Mouse (Mus musculus): Measurements from ENCODE around the gene Tmem247.

The Tmem247 gene

DNA sequence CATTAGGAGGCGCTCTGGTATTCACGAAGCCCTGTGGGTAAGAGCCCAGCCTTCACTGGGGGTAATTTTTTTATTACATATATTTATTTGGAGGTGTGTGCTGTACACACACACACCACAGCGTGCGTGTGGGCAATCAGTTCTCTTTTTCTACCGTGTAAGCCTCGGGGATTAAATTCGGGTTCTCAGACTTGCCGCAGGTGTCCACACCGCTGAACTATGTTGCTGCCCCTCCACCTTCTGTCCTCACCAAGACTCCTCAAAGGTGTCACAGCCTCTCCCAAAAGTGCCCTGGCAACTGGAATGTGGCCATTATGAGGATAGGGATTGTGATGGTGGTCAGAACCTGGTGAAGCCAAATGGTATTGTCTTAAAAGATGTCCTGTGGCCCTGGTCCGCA, at the start of gene Tmem247:
Gene Tmem247 (plus strand): TSS at position 301 of the 400 bp plus-strand sequence.
- DNase-seq, result no peak

DNA sequence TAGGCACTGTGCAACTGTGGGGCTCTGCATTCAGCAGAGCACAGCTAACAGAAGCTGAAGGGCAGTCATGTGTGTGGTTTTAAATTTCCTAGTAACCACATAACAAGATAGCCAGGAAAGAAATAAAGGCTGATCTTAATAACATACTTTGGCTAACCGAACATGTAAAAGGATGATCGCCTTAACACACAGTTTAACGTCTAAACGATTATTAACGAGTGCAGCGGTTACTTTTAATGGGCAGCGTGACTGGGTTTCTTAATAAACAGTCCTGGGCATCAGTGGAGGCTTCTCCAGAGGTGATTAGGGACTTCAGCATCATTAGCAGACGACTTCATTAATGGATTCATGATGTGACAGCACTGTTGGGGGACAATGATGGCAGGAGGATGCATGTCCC, 46.6 kb upstream of the Tmem247 start:
- DNase-seq, result no peak

DNA sequence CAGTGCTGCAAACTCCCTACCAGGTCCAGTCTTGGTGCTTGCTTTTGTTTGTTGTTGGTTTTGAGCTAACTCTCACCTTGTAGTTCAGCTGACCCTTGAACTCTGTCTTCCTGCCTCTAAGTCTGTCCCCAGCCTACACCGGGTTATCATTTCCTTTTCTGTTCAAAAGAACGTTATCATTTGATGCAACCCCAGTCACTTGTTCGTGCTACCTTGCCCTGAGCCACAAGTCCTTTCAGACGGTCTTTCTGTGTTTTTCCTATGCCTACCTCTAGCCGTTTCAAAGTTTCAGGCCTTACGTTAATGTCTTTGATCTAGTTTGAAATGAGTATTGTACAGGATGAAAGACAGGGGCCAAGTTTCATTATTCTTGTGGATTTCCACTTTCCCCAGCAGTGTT, 44.5 kb upstream of the Tmem247 start:
- DNase-seq, result no peak

DNA sequence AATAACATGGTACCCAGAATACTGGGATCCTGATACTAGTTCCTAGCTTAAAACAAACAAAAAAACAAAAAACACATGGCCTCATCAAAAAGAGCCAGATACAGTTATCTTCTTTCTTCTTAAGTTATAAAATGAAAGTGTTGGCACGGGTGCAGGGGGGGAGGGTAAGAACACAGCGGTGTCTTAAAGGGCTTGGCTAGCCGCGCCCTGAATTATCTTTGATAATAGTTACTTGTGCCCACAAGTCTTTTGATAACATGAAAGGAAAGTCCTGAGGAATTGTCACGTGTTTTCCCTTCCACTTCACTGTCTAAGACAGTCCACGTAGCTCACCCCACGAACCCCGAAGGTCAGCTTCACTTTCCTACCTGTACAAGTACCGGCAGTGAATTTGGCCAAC, 40.2 kb upstream of the Tmem247 start:
- no peak for DNase-seq

DNA sequence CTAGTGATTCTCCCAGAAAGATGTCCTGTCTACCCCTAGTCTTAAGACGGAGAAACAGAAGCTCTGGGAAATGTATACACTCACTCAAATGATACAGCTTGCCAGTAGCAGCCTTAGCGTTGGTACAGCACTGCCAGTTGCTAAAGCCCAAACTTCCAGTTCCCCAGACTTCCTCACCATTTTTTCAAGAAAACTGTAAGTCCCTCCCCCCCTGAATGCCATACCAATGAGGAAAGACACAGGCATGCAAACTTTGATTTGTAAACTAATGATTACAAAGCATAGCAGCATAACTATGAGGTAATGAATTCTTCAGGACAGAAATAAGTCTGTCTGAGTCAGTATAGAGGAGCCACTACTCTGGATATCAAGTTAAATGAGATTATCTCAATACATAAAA, 39.4 kb upstream of the Tmem247 start:
- no peak for DNase-seq

DNA sequence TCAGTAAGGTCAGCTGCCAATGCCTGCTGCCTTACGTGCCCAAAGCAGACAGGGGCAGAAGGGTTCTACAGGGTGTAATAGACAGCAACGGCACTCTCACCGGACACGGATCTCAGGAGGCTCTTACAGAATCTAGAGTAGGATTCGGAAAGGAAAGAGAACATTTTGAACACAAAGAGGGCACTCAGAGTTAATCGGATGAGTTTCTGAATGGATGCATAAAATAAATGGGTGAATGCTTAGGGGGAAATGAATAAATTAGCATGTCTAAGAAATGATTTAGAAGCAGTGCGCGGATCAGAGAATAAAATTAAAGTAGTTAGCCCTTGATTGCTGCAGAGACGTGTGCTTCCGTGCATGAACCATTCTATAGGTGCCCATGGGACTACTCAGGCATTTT, 37.1 kb upstream of the Tmem247 start:
- no peak for DNase-seq

DNA sequence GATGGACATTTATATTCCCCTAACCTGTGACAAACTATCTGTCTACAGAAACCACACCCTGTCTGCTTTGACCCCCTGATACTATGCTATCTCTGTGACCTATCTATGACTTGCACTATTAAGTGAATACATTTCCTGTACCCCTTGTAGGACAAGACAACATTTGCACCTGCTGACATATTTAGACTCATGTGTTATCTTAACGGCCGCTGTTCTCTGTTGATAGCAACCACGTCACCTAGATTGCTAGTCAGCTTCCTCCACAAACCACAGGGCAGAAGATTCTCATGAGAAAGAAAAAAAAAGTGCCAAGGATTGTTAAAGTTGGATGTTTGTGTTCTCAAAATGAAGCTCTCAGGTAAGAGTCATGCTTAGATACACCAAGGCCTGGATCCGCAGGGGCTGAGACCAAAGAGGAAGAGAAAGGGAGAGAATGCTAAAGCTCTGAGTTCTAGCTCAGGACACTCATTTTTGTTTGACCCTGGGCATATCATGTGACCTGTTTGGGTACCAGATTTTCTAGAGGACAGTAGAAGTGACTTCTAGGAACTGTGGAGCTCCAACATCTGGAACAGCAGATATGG, 36.6 kb upstream of the Tmem247 start:
- DNase-seq, result no peak

DNA sequence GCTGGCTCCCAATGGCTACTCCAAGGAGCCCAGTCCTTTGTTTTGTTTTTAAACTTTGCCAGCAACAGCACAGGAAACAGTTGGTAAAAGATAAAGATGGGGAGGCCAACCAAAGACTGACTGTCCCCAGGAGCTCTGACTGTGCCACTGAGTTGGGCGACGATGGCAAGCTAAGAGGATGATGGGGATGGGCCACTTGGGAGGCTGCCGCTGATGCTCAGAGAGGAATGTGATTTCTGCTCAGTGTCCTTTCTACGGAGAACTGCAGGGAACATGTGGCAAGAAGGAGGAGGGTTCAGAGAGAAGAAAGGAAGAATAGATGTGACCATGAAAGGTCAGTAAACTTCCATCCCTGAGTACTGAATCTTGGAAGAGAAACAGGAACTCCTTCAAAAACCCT, 22.0 kb upstream of the Tmem247 start:
- DNase-seq, result no peak

DNA sequence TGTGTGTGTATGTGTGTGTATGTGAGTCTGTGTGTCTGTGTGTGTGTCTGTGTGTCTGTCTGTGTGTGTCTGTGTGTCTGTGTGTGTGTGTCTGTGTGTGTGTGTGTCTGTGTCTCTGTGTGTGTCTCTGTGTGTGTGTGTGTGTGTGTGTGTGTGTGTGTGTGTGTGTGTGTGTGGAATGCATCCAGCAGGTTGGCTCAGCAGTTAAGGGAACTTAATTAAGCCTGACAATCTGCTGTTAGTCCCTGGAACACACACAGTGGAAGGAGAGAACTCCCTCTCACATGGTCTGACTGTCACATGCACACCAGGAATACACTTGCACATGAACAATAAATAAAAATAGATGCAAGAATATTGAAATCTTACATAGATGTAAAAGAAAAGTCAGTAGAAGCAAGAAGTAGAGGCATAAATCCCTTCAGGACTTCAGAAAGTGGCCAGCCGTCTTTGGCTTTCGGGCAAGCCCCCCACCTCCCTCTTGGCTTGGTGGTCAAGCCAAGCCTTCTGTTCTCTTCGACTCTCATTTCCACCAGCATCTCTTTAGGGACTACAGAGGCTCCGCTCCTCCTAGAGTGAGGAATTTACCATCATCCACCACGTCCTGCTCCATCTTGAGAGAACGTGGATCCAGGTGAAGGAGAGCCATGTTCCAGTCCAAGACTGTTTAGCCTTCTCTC, 19.5 kb upstream of the Tmem247 start:
- DNase-seq, result no peak

DNA sequence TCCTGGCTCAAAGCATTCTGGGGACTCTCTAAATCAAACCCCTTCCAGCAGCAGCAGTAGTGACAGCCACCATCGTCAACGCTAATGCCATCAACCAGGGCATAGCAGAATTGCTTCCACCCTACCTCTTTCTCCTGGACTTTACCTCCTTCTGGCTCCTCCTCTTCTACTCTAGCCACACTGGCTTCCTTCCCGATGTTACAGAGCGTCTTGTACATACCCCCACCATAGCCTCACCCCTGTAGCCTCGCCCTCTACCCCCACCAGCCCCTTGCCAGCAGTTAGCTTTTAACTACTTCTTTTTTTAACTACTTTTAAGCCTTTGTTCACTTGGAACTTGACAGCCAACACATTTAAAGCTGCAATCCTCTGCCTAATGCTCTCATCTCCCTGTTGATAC, 17.3 kb upstream of the Tmem247 start:
- peak; percentile 21 for DNase-seq

DNA sequence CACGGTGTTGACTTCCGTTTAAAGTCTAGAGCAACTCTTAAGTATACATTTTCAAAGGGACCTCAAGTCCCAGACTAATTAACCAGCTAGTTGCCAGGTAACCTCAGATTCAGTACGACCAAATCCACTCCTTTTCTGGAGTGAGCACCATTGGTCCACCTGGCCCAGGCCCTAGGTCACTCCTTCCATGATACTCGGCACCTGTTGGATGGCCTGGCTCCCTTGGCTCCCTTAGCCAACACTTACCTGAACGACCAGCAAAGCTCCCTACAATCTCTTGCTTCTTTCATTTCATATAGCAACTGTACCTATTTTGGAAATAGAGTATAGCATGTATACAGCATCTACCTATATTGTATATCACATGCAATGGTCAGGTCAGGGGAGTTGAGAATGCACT, 16.6 kb upstream of the Tmem247 start:
- no peak for DNase-seq

DNA sequence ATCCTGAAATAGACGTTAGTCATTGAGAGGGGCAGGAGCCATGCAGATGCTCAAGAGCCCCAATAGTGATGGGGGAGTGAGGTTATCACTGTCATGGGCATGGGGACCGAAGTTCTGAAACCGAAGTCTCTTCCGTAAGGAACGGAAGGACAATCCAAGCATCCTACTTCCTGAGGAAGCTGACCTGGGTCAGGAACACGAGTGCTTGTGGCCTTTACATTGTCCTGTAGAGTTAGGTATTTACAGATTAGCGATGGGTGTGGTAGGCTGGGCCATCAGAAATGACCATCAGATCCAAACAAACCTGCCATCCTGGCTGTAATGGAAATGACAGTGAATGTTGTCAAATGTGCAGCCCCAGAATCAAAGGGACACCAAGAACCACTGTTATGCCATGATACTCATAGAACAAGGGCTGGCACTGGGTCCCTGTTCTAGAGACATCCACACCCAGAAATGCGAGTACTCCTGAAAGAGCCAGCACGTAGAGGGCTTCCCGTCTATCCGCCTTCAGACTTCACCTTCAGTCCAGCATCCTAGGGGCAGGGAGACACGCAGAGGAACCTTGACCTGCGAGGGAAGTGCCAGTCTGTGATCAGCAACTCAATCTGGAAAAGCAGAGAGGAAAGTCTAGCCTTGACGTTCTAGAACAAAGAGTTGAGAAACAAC, 14.6 kb upstream of the Tmem247 start:
- no peak for DNase-seq

DNA sequence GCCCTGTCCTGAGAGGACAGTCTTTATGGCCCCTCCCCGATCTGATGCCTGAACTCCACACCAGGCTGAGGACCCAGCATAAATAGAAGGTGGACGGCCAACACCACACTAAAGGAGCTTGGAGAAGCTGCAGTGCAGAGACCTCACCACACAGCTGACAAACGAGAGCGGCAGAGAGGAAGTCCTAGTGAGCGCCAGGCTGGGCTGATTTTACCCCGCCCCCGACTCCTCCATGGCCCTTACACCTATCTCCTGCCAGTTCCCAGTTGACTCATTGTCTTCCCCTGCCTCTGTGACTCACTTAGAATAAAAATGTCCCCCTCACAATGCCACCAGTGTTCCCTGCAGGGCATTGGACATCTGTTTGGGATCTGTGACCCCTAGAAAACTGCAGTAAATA, 13.6 kb upstream of the Tmem247 start:
- peak; percentile 29 for DNase-seq

DNA sequence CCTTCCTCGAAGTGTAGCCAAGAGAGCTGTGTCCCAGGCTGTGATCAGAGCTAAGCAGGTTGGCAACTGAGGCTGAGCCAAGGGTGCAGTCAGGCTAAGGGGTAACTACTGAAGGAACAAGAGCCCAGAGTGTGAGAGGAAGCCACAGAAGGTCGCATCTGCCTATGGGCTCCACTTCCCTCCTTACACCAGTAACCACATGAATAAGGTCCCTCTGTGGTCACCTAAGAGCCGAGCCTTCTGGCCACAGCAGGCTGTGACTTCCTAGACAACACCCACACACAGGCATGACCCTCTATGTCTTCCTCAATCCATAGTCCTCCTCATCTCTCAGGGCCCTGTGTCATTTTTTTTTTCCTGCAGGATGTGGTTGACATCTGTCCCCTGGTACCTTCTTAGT, 12.9 kb upstream of the Tmem247 start:
- no peak for DNase-seq

DNA sequence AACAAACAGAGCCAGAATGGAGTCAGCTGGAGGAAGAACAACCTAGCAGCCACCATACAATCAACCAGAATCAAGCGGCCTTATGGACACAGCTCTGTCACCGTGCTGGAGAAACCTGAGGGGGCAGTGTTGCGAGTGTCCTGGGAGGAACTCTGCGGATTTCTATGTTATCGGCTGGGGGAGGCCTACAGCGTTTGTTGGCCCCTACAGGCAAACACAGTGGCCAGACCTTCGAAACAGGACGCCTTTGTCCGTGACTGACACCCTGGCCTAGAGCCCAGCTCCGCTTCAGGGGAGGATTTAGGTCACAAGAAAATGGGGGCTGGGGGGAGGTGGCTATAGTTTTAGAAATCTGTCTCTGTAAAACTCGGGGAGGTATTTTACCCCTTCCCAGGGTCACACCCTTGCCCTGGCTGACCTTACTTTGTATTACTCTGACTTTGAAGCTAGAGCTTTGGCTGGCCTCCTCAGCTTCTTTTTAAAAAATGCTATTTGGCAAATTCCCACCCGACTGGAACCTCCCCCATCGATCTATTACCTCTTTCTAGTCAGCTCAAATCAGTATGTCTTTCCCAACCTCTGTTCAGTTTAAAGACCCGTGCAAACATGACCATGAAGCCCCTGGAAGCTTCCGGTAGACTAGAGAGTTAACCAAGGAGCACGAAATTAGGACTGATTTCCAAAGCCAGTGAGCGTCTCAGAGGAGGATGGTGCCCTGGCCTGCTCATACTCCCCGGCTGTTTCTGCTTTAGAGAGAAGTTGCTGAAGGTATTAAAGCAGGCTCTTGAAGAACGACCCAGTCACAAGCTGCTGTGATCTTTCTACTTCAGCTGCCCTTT, 11.6 kb upstream of the Tmem247 start:
- DNase-seq, result peak; percentile 45

DNA sequence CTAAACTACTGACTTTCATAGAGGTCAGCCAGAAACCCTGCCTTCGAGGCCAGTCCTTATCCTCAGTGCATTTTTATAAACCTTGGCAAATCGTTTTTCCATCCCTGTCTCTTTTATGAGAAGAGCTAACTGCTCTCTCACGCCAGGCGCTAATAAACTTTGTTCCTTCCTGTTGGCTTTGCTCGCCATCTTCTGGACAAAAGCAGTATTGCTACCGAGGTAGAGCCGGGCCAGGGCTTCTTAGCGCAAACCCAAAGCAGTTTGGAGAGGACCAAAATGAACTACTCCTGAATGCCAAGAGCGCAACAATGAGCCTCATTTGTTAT, 11.0 kb upstream of the Tmem247 start:
- peak; percentile 87 for DNase-seq

DNA sequence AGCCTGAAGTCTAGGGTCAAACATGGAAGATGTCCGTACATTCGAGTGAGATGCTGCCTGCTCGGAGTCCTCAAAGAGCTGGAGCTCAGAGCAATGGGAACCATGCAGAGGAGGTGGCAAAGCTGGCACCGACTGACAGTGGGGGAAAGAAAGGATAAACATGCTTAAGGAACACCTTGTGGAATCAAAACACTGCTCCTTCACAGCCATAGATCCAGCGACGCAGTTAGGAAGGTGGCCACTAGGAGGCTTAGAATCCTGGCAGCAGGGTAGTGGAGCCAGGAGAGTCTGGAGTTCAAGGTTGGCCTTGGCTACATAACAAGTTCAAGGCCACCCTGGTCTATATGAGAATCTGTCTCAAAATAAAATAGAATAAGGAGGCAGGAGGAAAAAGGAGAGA, 10.5 kb upstream of the Tmem247 start:
- no peak for DNase-seq

DNA sequence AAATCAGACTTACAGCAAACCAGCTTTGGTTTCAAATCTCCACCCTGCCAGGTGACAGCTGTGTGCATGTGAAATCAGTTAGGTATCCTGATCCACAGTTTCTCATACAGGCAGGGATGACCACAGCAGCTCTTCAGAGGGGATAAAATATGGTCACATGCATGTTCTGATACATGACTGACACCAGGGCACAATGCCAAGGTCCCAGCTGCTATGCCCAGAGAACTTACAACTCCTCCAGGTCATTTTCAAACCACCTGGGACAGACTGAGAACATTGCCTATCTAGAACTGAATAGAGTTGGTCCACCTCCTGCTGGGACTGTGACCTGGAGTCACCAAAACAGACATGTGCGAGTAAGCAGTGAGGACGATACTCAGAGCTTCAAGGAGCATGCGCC, 10.1 kb upstream of the Tmem247 start:
- no peak for DNase-seq

DNA sequence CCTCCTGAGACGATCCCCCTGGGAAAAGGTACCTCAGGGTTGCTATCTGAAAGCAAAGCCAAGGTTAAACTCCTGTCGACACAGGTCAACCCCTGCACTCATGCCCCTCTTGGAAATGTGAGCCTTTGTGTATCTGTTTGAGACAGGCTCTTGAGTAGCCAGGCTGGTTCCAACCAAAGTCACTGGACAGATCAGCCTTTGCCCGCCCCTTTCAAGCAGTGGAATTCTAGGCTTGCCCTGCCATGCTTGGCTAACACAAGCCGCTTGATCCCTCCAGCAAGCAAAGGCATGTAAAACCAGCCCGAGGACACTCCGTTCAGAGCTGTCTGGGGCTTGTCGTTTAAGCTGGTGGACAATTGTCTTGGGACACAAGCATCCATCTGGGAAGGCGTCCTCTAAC, 8.8 kb upstream of the Tmem247 start:
- no peak for DNase-seq

DNA sequence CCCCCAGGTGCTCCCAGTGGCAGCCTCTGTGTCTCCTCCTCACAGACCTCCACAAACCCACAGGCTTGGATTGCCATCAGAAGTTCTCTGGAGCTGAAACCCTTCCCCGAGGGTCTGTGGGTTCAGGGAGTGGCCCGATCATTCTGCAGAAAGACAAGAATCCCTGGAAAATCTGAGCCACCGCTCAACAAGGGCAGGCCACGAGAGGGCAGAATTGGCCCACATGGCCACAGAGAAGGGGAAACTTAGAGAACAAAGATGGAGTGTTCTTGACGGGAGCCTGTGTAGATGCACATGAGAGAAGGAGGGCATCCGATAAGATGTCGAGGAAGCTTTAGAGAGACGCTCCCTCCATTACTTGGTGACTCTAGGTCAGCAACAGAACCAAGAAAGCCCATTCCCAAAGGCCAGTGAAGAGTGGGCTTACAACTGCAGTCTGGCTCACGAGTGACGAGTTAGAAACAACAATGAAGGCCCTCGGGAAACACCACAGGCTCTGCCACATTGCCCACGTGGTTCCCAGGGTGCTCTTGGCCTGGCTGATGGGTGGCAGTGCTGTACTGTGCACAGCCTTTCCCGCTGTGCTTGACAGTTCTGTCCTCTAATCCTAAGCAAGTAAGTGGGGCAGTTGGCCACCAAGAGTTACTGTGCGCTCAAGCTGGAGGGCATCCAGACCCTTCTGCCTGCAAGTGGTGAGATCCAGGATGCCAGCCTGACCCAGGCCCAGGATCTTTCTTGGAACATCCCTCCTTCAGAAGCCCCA, 7.2 kb upstream of the Tmem247 start:
- peak; percentile 38 for DNase-seq

DNA sequence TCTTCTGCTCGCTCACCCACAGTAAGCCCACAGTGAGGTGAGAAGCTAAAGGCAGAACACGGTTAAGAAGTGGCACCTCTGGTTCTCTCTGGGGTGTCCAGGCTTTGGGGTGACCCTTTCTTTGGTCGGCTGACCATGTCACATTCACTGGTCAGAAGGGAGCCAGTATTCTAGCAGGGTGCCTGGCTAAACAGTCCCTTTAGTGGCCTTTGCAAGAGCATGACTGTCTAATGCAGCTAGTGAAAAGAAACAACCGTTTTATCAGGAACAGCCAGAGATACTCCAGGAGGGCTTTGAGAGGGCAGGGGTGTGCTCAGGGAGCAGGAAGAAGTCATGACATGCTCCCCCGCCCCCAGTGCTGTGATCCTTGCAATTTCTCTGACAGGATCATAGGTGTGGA, 5.9 kb upstream of the Tmem247 start:
- DNase-seq, result no peak

DNA sequence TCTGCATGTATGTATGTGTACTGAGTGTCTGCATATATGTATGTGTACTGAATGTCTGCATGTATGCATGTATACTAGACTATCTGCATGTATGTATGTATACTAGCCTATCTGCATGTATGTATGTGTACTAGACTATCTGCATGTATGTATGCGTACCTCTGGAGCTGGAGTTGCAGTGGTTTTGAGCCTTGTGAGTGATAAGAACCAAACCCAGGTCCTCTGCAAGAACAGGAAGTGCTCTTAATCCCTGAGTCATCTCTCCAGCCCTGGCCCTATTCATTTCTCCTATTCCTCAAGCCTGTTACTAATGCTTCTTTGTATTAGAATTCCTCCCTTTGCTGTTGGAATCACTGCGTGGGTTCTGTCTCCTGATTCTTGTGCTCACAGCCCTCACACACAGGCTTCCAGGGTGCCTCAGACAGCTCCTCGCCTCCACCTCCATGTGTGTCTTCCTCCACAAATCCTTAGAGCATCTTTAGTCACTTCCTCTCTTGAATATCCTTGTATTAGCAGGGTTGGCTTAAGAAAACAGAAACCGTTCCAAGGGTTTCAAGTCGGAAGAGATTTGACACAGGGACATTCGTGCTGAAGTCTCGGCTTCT, 4.0 kb upstream of the Tmem247 start:
- DNase-seq, result no peak

DNA sequence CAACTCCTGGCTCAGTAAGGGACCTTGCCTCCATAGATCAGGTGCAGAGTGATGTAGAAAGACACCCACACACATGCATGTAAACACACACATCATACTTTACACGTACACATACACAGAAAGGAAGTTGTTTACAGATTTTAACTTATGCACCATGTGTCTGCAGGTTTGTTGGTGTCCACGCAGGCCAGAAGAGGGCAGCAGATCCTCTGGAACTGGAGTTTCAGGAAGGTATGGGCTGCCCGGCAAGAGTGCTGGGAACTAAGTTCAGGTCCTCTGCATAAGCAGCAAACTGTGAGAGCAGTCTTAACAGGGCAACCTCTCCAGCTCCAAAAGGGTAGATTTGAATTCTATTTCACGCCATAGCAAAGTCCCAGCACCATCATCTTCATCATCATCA, 1.6 kb upstream of the Tmem247 start:
- DNase-seq, result no peak
